Mouse (Mus musculus) testis, adult 2 months (tissue): Measurements from ENCODE around the gene Gm21761.
"Not testable (repeated sequence)": the region's sequence is repeated elsewhere in the genome, so short reads cannot be mapped to it uniquely, and the experiment has no call there.

Experiments
- CTCF ChIP-seq: fragments of 200-500 bp; IDR thresholded peaks from 2 replicates; pipeline ENCODE4 v1.5.1; 2012; ENCODE audit warnings: low read depth, mild to moderate bottlenecking, inconsistent platforms, low read length, moderate library complexity; ENCODE audit not compliant: control insufficient read depth, insufficient read depth, insufficient replicate concordance
- POLR2A ChIP-seq: fragments of 200-500 bp; IDR thresholded peaks from 2 replicates; pipeline ENCODE4 v1.6.1; 2012; ENCODE audit warnings: low read depth, mild to moderate bottlenecking, inconsistent platforms, low read length, moderate library complexity; ENCODE audit not compliant: control insufficient read depth

DNA sequence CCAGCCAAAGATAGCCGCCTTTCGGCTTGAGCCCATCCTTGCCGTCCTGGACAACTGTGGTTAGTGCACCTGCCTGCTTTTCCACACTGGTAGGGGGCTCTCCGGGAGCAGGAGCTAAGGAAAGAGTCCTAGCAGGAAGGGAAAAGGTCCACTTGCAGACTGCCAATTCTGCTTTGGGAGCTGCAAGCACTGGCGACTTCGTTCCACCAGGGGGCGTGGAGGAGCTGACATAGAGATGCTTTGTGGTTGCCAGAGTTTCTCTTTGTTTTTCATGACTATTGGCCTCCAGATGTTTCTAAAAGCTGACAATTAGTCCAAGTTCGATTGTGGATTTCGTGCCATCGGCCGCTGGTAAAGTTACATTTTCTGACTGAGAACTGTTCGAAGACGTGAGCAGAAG lies 40.1 kb upstream of the Gm21761 start:
- TF ChIP-seq CTCF, POLR2A: not testable (repeated sequence)
